Mouse (Mus musculus) C3H10T1/2 (cell line): ENCODE data around the gene Mis18a. TPM values are rescaled to one million over a fixed set of nuclear protein-coding genes. Genes with fewer than 3 reads are reported as not detected.

ENCODE experiments used
- polyA plus RNA-seq, 2 experiments: library from polyadenylated mRNA; unstranded; fragments of >200 nt; fragmentation: generic; extraction: Trizol; gene quantifications; one replicate each; pipeline ENCODE4 v1.2.1; 2012; ENCODE audit warnings: missing spikeins in 2 of 2

Mis18a gene
- 1 to 10 TPM; 2.8 to 7.7 TPM for polyA plus RNA-seq

GRCm38 (mm10) chr16:90727233-90728115 is at the start of gene Mis18a:
TSS of gene Mis18a (minus strand) at chr16:90727404.

DNA sequence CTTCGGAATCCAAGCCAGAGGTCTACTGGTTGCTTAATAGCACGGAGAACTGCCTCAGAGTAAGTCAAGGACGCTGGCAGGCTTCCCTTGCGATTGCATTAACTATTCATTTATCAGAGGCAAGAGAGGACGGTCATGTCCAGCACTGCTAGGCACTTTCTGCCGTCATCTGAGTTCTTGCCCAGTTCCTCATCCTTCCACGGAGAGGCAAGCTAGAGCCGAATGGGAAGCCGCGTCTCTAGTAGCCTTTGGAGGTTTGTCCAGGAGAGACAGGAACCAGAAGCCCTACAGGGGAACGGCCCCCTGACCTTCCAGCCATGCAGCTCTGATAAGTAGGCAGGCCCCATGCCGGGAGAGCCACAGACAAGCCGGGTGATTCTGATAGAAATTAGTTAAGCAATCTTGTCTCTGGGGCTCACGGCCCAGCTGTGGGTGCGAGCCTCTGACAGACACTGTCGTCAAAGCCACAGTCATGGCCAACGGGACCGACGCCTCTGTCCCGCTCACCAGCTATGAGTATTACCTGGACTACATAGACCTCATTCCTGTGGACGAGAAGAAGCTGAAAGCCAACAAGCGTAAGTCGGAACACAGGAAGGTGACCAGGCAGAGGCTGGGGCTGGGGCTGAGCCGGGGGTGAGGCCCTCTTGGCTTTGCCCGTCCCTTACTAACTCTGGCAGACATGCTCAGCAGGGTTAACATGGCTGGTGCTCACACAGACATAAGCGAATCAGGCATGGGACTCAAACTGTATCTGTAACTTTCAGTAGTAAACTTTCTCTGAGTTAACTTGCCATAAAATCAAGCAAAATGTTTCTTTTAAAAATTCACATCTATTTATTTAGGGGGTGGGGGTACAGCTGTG is 11.1 kb upstream of the Mis18a start, which contains the start of gene Mrap:
TSS of gene Mrap (plus strand) at position 116 of the 865 bp plus-strand sequence.

Other genes starting within 250 kb of the Mis18a start
- gene Mrap, start 10.8 kb upstream of the Mis18a start, polyA plus RNA-seq = not detected
- 1 to 10 TPM; 1.1 to 3.2 TPM for gene Urb1, start 83.0 kb upstream of the Mis18a start, polyA plus RNA-seq
- gene Eva1c, start 99.3 kb upstream of the Mis18a start, polyA plus RNA-seq = 10 to 100 TPM; 22.1 to 31.0 TPM
- 10 to 100 TPM; 16.8 to 17.3 TPM for gene Cfap298, start 207.7 kb upstream of the Mis18a start, polyA plus RNA-seq